Mouse (Mus musculus) ES-Bruce4 (cell line): ENCODE results near the gene Caskin2. TPM values are rescaled to one million over a fixed set of nuclear protein-coding genes. Genes with fewer than 3 reads are reported as not detected.

Experiments used
- H3K27ac ChIP-seq: 2 replicates; pipeline ENCODE4 v1.5.1; 2012; ENCODE audit warnings: low read length, inconsistent platforms; ENCODE audit not compliant: insufficient read depth
- H3K27me3 ChIP-seq: 2 replicates; pipeline ENCODE4 v1.6.1; 2012; ENCODE audit warnings: mild to moderate bottlenecking, low read length, inconsistent platforms; ENCODE audit not compliant: control insufficient read depth, poor library complexity, insufficient read depth, severe bottlenecking
- H3K36me3 ChIP-seq: 2 replicates; pipeline ENCODE4 v1.6.1; 2012; ENCODE audit warnings: inconsistent platforms, mild to moderate bottlenecking, low read length, moderate library complexity; ENCODE audit not compliant: control insufficient read depth, poor library complexity, insufficient read depth, severe bottlenecking
- H3K4me1 ChIP-seq: one replicate; pipeline ENCODE4 v1.8.1; 2011; ENCODE audit warnings: low read length; ENCODE audit not compliant: control insufficient read depth, insufficient read depth
- H3K4me3 ChIP-seq: 2 replicates; pipeline ENCODE4 v1.5.1; 2011; ENCODE audit warnings: low read depth, mild to moderate bottlenecking, low read length
- H3K9ac ChIP-seq: 2 replicates; pipeline ENCODE4 v1.6.1; 2012; ENCODE audit warnings: low read depth, mild to moderate bottlenecking, inconsistent platforms; ENCODE audit not compliant: poor library complexity, severe bottlenecking
- H3K9me3 ChIP-seq: replicated peaks from 2 replicates; pipeline ENCODE4 v1.6.1; 2012; ENCODE audit warnings: mild to moderate bottlenecking, low read length, inconsistent platforms; ENCODE audit not compliant: control insufficient read depth, poor library complexity, insufficient read depth, severe bottlenecking
- CTCF ChIP-seq: IDR thresholded peaks from one replicate; pipeline ENCODE4 v1.8.1; 2011; ENCODE audit warnings: low read depth, low read length
- EP300 ChIP-seq: IDR thresholded peaks from 2 replicates; pipeline ENCODE4 v1.6.1; 2011; ENCODE audit warnings: low read depth, low read length; ENCODE audit not compliant: insufficient read depth
- POLR2A ChIP-seq: IDR thresholded peaks from one replicate; pipeline ENCODE4 v1.8.1; 2011; ENCODE audit warnings: low read length; ENCODE audit not compliant: insufficient read depth
- polyA plus RNA-seq: library from polyadenylated mRNA; stranded (reverse); fragments of >200 nt; gene quantifications from 2 replicates; pipeline ENCODE4 v1.2.4, GENCODE M21; 2011; ENCODE audit warnings: low read depth; ENCODE audit not compliant: missing spikeins, insufficient read depth, insufficient read length

Caskin2 gene
- polyA plus RNA-seq, 1 experiment, result 12.1 TPM

DNA sequence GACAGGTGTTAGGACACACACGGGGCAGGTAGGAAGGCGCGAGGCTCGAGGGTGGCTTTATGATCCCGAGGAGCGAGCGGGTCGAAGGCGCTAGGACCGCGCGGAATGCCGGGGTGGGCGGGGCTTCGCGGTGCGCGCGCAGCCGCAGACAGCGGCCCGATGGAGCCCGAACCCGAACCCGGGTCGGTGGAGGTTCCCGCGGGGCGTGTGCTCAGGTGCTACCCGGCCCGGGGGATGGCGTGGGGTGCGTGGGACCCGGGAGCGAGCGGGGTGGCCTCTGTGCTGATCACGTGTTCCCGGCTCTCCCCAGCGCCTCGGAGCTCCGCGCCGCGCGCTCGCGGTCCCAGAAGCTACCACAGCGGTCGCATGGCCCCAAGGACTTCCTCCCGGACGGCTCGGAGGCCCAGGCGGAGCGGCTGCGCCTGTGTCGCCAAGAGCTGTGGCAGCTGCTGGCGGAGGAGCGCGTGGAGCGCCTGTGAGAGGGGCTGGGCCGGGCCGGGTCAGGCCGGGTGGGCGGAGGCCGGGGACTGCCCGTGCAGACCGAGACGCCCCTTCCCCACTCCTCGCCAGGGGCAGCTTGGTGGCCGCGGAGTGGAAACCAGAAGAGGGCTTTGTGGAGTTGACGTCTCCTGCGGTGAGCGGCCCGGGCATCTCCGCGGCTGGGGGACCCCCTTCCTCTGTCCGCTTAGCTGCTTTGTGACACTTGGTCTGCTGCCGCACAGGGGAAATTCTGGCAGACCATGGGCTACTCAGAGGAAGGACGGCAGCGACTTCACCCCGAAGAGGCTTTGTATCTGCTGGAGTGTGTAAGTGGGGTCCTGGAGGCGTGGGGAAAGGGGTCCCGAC, 1.4 kb upstream of the Caskin2 start, which contains the start of gene Tsen54:
Gene Tsen54 (plus strand): TSS at position 120 of the 846 bp plus-strand sequence.
- Histone ChIP-seq H3K36me3 (peaks cover 2% of the 10 kb centered on the region; the same call in 1 of the 2 replicates), H3K9me3 (no peaks in the 10 kb centered on the region), H3K9ac (peak within 1 kb of the TSS; percentile 93), H3K4me3 (peak within 1 kb of the TSS; percentile 75), H3K27me3 (no peaks in the 10 kb centered on the region), H3K4me1 (no peaks in the 10 kb centered on the region), H3K27ac (no peak within 1 kb of the TSS)
- TF ChIP-seq EP300 (0 out of 2 replicates have a peak, but pooled peaks have one; percentile 42), POLR2A (peak; percentile 48), CTCF (no peak)

DNA sequence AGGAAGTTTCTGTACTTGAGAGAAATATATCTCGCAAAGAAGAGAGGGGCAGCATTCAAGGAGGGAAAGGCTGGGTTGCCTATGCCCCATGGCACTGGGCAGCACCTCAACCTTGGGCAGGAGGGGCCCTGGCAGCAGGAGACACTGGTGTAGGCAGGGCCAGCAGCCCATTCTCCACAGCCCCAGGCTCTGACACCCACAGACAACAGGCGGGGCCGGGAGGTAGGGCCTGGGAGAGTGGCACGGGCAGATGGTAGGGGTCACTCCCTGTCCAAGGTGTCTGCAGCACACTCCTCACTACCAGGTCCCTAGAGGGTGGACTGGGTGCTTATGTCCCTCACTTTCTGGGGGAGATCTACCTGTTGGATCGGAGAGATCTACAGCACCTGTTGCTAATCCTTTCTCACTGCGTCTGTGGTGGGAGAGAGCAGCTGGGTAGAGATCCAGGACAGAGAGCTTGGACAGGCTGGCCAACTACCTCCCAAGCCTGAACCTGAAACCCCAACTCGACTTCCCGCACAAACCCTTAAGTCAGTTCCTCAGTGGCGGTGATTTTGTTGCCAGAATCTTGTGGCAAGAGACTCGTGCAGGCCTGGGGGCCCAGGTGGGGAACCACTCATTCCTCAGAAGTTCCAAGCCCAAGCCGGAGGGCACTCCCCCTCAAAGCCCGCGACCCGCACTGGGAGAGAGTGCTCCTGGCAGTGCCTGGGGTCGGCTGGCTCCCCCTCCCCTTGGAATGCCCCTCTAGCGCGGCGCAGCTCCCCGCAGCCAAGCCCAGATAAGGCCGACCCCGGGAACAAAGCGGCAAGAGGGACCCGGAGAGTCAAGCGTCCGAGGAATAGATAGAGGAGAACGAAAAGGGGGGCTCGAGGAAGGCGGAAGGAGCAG, 662 bp downstream of the Caskin2 start:
- Histone ChIP-seq H3K4me3 (peak overlapping the region; percentile 73), H3K4me1 (peaks cover 2% of the 10 kb centered on the region), H3K9ac (peak overlapping the region; percentile 93), H3K27ac (no peak overlapping the region), H3K27me3 (no peaks in the 10 kb centered on the region), H3K36me3 (peaks cover 2% of the 10 kb centered on the region; the same call in 1 of the 2 replicates), H3K9me3 (no peaks in the 10 kb centered on the region)
- TF ChIP-seq EP300 (no peak), CTCF (no peak), POLR2A (no peak)

DNA sequence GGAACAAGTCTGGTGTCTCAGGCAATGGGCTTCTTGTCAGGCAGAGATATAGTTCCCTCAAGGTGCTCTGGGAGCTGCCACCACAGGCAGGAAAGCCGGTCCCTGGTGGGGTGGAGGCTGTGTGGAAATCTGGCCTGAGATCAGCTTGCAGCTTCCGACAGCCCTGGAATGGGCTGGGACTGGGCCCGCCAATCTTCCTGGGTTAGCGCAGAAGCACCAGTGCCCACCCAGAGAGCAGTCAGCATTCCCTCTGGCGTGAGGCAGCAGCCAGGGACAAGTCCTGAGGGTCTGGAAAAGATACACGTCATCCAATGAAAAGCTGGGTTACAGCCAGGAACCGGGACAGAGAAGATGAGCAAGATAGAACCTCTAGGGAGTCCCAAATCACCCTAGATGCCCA, 1.3 kb downstream of the Caskin2 start:
- Histone ChIP-seq H3K4me3 (no peak overlapping the region), H3K27me3 (no peaks in the 10 kb centered on the region), H3K9ac (no peak overlapping the region), H3K27ac (no peak overlapping the region), H3K4me1 (peaks cover 2% of the 10 kb centered on the region), H3K9me3 (no peaks in the 10 kb centered on the region), H3K36me3 (peaks cover 2% of the 10 kb centered on the region; the same call in 1 of the 2 replicates)
- no peak for TF ChIP-seq EP300
- TF ChIP-seq POLR2A, result no peak
- no peak for TF ChIP-seq CTCF

DNA sequence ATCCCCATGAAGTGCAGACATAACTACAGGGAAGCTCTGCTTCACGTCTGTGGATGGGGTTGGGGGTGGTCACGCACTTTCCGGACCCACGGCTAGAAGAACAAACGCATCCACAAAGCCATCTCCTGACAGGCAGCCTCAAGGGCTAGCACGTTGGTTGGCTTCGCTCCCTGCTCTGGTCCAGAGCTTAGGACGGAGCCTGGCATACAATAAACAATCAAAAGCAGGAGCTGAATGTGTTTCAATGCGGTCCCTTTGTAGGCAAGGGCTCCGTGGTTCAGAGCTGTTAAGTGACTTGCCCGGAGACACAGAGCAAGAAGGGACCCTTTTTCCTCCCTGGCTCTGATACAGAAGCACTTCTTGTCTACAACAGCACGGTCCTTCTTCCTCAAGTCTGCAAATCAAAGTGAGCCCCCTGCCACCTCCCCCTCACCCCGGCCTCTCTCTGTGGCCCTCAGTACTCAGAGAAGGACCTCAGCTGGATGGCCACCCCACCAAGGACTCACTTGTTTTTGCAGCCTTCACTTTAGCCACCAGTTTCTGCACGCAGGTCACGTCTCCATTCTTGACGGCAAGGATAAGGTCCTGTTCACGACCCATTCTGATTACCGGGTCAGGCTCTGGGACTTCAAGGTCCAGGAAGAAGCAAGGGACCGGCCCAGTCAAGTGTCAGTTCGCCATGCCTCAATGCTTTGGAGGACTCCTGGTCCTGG, 1.9 kb downstream of the Caskin2 start:
- no peaks in the 10 kb centered on the region for H3K27me3 ChIP-seq
- no peak overlapping the region for H3K4me3 ChIP-seq
- H3K27ac ChIP-seq, result no peak overlapping the region
- peaks cover 2% of the 10 kb centered on the region; the same call in 1 of the 2 replicates for H3K36me3 ChIP-seq
- H3K9ac ChIP-seq, result no peak overlapping the region
- peaks cover 2% of the 10 kb centered on the region for H3K4me1 ChIP-seq
- TF ChIP-seq CTCF, result no peak
- TF ChIP-seq EP300, result no peak
- TF ChIP-seq POLR2A, result no peak
- no peaks in the 10 kb centered on the region for H3K9me3 ChIP-seq

DNA sequence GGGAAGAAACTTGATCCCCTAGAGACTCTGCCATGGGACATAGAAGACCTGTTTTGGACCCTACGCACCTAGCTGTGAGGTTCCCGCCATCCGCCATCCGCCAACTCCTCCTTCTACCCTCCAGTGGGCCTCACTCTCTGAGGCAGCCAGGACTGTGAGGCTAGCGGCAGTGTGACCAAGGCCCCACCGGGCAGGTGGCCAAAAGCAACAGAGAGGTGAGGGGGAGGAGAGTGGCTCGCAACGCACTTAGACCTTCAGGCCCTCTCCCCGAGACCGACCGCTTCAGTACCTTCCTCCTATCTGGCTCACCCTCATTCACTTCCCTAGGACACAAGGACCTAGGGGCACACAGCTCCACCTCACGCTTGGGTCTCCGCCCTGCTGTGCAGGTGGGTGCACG, 3.1 kb downstream of the Caskin2 start:
- no peaks in the 10 kb centered on the region for H3K9me3 ChIP-seq
- no peak overlapping the region for H3K27ac ChIP-seq
- H3K4me1 ChIP-seq, result peaks cover 2% of the 10 kb centered on the region
- TF ChIP-seq EP300, result no peak
- no peak for TF ChIP-seq CTCF
- no peak for TF ChIP-seq POLR2A
- no peaks in the 10 kb centered on the region; the same call in 1 of the 2 replicates for H3K36me3 ChIP-seq
- H3K9ac ChIP-seq, result no peak overlapping the region
- H3K27me3 ChIP-seq, result no peaks in the 10 kb centered on the region
- H3K4me3 ChIP-seq, result no peak overlapping the region
